Mouse (Mus musculus): ENCODE measurements around the gene Gm10061.
"Not testable (repeated sequence)": the region's sequence is repeated elsewhere in the genome, so short reads cannot be mapped to it uniquely, and the experiment has no call there.

The Gm10061 gene

DNA sequence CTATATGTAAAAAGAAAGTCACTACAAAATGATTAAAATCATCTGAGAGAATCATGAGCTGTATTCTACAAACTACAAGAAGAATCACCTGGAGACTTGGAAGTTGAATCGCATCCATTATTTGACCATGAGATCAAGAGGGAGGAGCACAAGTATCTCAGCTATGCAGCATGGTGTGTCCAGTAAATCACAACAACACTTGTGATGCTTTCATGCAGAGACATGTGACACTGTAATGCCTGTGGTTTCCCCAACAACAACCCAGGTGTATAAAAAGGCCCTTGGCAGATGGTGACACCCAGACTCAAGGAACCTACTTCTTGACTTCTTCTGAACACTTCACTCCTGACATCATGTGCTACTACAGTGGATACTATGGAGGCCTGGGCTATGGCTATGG is at the start of gene Gm10061:
TSS of gene Gm10061 (plus strand) at position 301 of the 400 bp plus-strand sequence.
- no peak for DNase-seq

GRCm38 (mm10) chr16:89140551-89140950 is 10.3 kb upstream of the Gm10061 start, which contains the start of gene Gm6358:
Gene Gm6358, plus strand, starts transcription at chr16:89140851.
- DNase-seq = no peak

- DNase-seq = no peak
These were observed 6.8 kb downstream of the Gm10061 start, which contains the start of gene Gm9789 for GRCm38 (mm10) chr16:89157652-89158051. Gene Gm9789, plus strand, starts transcription at chr16:89157952.

DNA sequence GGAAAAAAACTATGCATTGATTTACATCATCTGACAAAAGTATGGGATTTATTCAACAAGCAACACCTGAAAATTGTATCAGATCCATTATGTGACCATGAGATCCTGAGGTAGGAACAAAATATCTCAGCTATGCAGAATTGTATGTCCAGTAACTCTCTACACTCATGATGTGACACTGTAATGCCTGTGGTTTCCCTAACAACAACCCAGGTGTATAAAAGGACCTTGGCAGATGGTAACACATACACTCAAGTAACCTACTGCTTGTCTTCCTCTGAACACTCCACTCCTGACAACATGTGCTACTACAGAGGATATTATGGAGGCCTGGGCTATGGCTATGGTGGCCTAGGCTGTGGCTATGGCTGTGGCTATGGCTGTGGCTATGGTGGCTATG is 18.3 kb downstream of the Gm10061 start, which contains the start of gene Gm7735:
TSS of gene Gm7735 (plus strand) at position 301 of the 400 bp plus-strand sequence.
- not testable (repeated sequence) for DNase-seq

DNA sequence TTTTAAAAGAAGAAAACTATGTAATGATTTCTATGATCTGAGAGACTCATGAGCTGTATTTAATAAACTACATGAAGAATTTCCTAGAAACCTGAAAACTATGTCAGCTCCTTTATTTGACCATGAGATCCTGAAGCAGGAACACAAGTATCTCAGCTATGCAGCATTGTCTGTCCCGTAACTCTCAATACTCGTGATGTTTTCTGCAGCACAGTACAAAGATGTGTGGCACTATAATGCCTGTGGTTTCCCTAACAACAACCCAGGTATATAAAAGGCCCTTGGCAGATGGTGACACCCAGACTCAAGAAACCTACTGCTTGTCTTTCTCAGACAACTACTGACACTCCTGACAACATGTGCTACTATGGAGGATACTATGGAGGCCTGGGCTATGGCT is 23.5 kb downstream of the Gm10061 start, which contains the start of gene 1110057P08Rik:
TSS of gene 1110057P08Rik (plus strand) at position 301 of the 400 bp plus-strand sequence.
- no peak for DNase-seq

GRCm38 (mm10) chr16:89188621-89189020 is 37.7 kb downstream of the Gm10061 start:
- DNase-seq = no peak

Measured in spleen, adult 18-20 months (tissue).